Mouse (Mus musculus) hindbrain, embryonic 11.5 days (tissue): ENCODE results near the gene Tmem176a. TPM values are rescaled to one million over a fixed set of nuclear protein-coding genes. Genes with fewer than 3 reads are reported as not detected.

Experiments used
- ATAC-seq: fragments of 200-750 bp; cut with Nextera tagmentation; 2 replicates; pipeline ENCODE4 v1.8.0; 2017; ENCODE audit warnings: mild to moderate bottlenecking, moderate TSS enrichment, moderate library complexity; ENCODE audit not compliant: low FRiP score
- DNase-seq: peaks from one replicate; pipeline ENCODE4 v3.0.0-alpha.2; 2015; ENCODE audit warnings: low spot score
- H3K27ac ChIP-seq: fragments of 300-500 bp; sonication (generic); 2 replicates; pipeline ENCODE4 v1.5.1; 2014; ENCODE audit warnings: mild to moderate bottlenecking, low read depth, low read length
- H3K27me3 ChIP-seq: fragments of 300-500 bp; sonication (generic); 2 replicates; pipeline ENCODE4 v1.6.1; 2014; ENCODE audit warnings: mild to moderate bottlenecking, low read length, moderate library complexity, mixed read lengths; ENCODE audit not compliant: control insufficient read depth, insufficient read depth
- H3K36me3 ChIP-seq: fragments of 300-500 bp; sonication (generic); 2 replicates; pipeline ENCODE4 v1.6.1; 2014; ENCODE audit warnings: mild to moderate bottlenecking, low read length, moderate library complexity, mixed read lengths; ENCODE audit not compliant: control insufficient read depth, insufficient read depth
- H3K4me1 ChIP-seq: fragments of 300-500 bp; sonication (generic); replicated peaks from 2 replicates; pipeline ENCODE4 v1.6.1; 2014; ENCODE audit warnings: low read length, mixed read lengths; ENCODE audit not compliant: control insufficient read depth, insufficient read depth
- H3K4me2 ChIP-seq: fragments of 300-500 bp; sonication (generic); replicated peaks from 2 replicates; pipeline ENCODE4 v1.6.1; 2014; ENCODE audit warnings: mild to moderate bottlenecking, low read depth, low read length
- H3K4me3 ChIP-seq: fragments of 300-500 bp; sonication (generic); 2 replicates; pipeline ENCODE4 v1.5.1; 2014; ENCODE audit warnings: low read depth, low read length
- H3K9ac ChIP-seq: fragments of 300-500 bp; sonication (generic); 2 replicates; pipeline ENCODE4 v1.6.1; 2014; ENCODE audit warnings: low read depth, low read length
- H3K9me3 ChIP-seq: fragments of 300-500 bp; sonication (generic); 2 replicates; pipeline ENCODE4 v1.6.1; 2016; ENCODE audit warnings: low read length; ENCODE audit not compliant: control insufficient read depth
- WGBS: fragments of 180-500 bp; shearing (Covaris S2); extraction: QIAGEN DNeasy Blood & Tissue Kit; methylation state at CpG from one replicate; pipeline ENCODE4 v1.1.7; 2014; 5-methylcytosine and 5-hydroxymethylcytosine counted together
- polyA plus RNA-seq: library from polyadenylated mRNA; unstranded; fragments of >200 nt; fragmentation: Nextera tagmentation; extraction: Ambion mirVana; gene quantifications from 2 replicates; pipeline ENCODE4 v1.2.1, GENCODE M21; 2014

Tmem176a gene
- 25.7 and 26.0 TPM in 2 replicates for polyA plus RNA-seq

GRCm38 (mm10) chr6:48840371-48840969 is at the start of gene Tmem176a:
Gene Tmem176a (plus strand): TSS chr6:48840919.
- Histone ChIP-seq H3K4me2 (peak within 1 kb of the TSS; percentile 4), H3K9me3 (no peaks in the 10 kb centered on the region), H3K4me3 (peak within 1 kb of the TSS; percentile 22), H3K27ac (0 out of 2 replicates have a peak within 1 kb of the TSS, but pooled peaks have one; percentile 18), H3K27me3 (no peaks in the 10 kb centered on the region), H3K4me1 (peaks cover 5% of the 10 kb centered on the region; the same call in 1 of the 2 replicates), H3K36me3 (no peaks in the 10 kb centered on the region), H3K9ac (peak within 1 kb of the TSS; percentile 31; the same call in 1 of the 2 replicates)
- ATAC-seq (peak; percentile 20; the same call in 1 of the 2 replicates), DNase-seq (peak; percentile 38)
- 47% methylated on average over 7 of the region's 7 CpGs for WGBS

- H3K27ac ChIP-seq = no peak overlapping the region
- H3K27me3 ChIP-seq = no peaks in the 10 kb centered on the region
- no peaks in the 10 kb centered on the region for H3K9me3 ChIP-seq
- no peaks in the 10 kb centered on the region for H3K4me1 ChIP-seq
- H3K36me3 ChIP-seq = no peaks in the 10 kb centered on the region
- no peak overlapping the region for H3K4me3 ChIP-seq
- no peak overlapping the region for H3K9ac ChIP-seq
- ATAC-seq (no peak), DNase-seq (no peak)
- 88% methylated on average over 1 of the region's 1 CpGs for WGBS
- no peak overlapping the region for H3K4me2 ChIP-seq
Observed at GRCm38 (mm10) chr6:48801897-48802296, 38.8 kb upstream of the Tmem176a start.

- Histone ChIP-seq H3K4me1 (no peaks in the 10 kb centered on the region), H3K27ac (no peak overlapping the region)
- ATAC-seq = no peak
Observed at GRCm38 (mm10) chr6:48803406-48804051, 37.2 kb upstream of the Tmem176a start.

GRCm38 (mm10) chr6:48804346-48804745 is 36.4 kb upstream of the Tmem176a start:
- WGBS = 93% methylated on average over 5 of the region's 5 CpGs
- no peaks in the 10 kb centered on the region for H3K4me1 ChIP-seq
- DNase-seq = no peak
- no peak overlapping the region for H3K4me3 ChIP-seq
- H3K4me2 ChIP-seq = no peak overlapping the region
- H3K9me3 ChIP-seq = no peaks in the 10 kb centered on the region
- H3K9ac ChIP-seq = no peak overlapping the region
- H3K36me3 ChIP-seq = no peaks in the 10 kb centered on the region
- ATAC-seq = no peak
- H3K27me3 ChIP-seq = no peaks in the 10 kb centered on the region
- no peak overlapping the region for H3K27ac ChIP-seq

More at GRCm38 (mm10) chr6:48803406-48804051, 37.2 kb upstream of the Tmem176a start:
- DNase-seq = no peak
- Histone ChIP-seq H3K9me3 (no peaks in the 10 kb centered on the region), H3K27me3 (no peaks in the 10 kb centered on the region), H3K9ac (no peak overlapping the region), H3K36me3 (no peaks in the 10 kb centered on the region), H3K4me3 (no peak overlapping the region), H3K4me2 (no peak overlapping the region)

GRCm38 (mm10) chr6:48806746-48807145 is 34.0 kb upstream of the Tmem176a start:
- Histone ChIP-seq H3K9me3 (no peaks in the 10 kb centered on the region), H3K4me2 (no peak overlapping the region), H3K9ac (no peak overlapping the region), H3K27ac (no peak overlapping the region), H3K4me1 (no peaks in the 10 kb centered on the region), H3K27me3 (no peaks in the 10 kb centered on the region), H3K4me3 (no peak overlapping the region), H3K36me3 (no peaks in the 10 kb centered on the region)
- ATAC-seq (no peak), DNase-seq (no peak)
- 90% methylated on average over 3 of the region's 3 CpGs for WGBS

GRCm38 (mm10) chr6:48809494-48810219 is 31.1 kb upstream of the Tmem176a start:
- DNase-seq = no peak
- WGBS = 86% methylated on average over 3 of the region's 3 CpGs
- Histone ChIP-seq H3K9ac (no peak overlapping the region), H3K27ac (no peak overlapping the region), H3K27me3 (no peaks in the 10 kb centered on the region), H3K4me2 (no peak overlapping the region), H3K4me3 (no peak overlapping the region), H3K9me3 (no peaks in the 10 kb centered on the region), H3K36me3 (no peaks in the 10 kb centered on the region), H3K4me1 (no peaks in the 10 kb centered on the region)
- ATAC-seq = no peak

- Histone ChIP-seq H3K27me3 (no peaks in the 10 kb centered on the region), H3K9me3 (no peaks in the 10 kb centered on the region), H3K36me3 (no peaks in the 10 kb centered on the region), H3K4me3 (no peak overlapping the region), H3K9ac (no peak overlapping the region), H3K4me1 (no peaks in the 10 kb centered on the region), H3K27ac (no peak overlapping the region), H3K4me2 (no peak overlapping the region)
- ATAC-seq = no peak
- DNase-seq = no peak
Observed at GRCm38 (mm10) chr6:48815013-48815412, 25.7 kb upstream of the Tmem176a start.

- no peaks in the 10 kb centered on the region for H3K9me3 ChIP-seq
- 10% methylated on average over 6 of the region's 6 CpGs for whole genome bisulfite sequencing
Observed at GRCm38 (mm10) chr6:48817815-48818214, 22.9 kb upstream of the Tmem176a start.

More at GRCm38 (mm10) chr6:48817815-48818214, 22.9 kb upstream of the Tmem176a start:
- Histone ChIP-seq H3K27me3 (no peaks in the 10 kb centered on the region), H3K27ac (no peak overlapping the region), H3K4me1 (no peaks in the 10 kb centered on the region), H3K9ac (no peak overlapping the region), H3K4me2 (no peak overlapping the region), H3K4me3 (no peak overlapping the region), H3K36me3 (no peaks in the 10 kb centered on the region)
- DNase-seq (peak; percentile 89), ATAC-seq (no peak)
